Mouse (Mus musculus) natural killer cell, adult 2 months (primary cell): ENCODE measurements around the gene Gm3543.
"Not testable (repeated sequence)": the region's sequence is repeated elsewhere in the genome, so short reads cannot be mapped to it uniquely, and the experiment has no call there.

Experiments used
- DNase-seq, 2 experiments: peaks; one replicate each; pipeline ENCODE4 v3.0.0; 2022; ENCODE audit warnings: low spot score in 2 of 2

Gene Gm3543

GRCm38 (mm10) chr14:41983225-41983624 is at the start of gene Gm3543:
TSS of gene Gm3543 (minus strand) at chr14:41983325.
- DNase-seq: not testable (repeated sequence)

- DNase-seq: not testable (repeated sequence)
Observed at GRCm38 (mm10) chr14:41968596-41968995, 14.5 kb downstream of the Gm3543 start.

GRCm38 (mm10) chr14:41967827-41968226 is 15.3 kb downstream of the Gm3543 start, which contains the start of gene Gm6401:
TSS of gene Gm6401 (minus strand) at chr14:41967927.
- not testable (repeated sequence) for DNase-seq

GRCm38 (mm10) chr14:41964095-41964494 is 19.0 kb downstream of the Gm3543 start:
- not testable (repeated sequence) for DNase-seq

- DNase-seq: not testable (repeated sequence)
Observed at GRCm38 (mm10) chr14:41943695-41944094, 39.4 kb downstream of the Gm3543 start, which contains the start of gene 1700024B05Rik. TSS of gene 1700024B05Rik (plus strand) at chr14:41943995.
